Mouse (Mus musculus) stomach, postnatal 0 days (tissue): ENCODE results near the gene Btbd35f5.
"Not testable (repeated sequence)": the region's sequence is repeated elsewhere in the genome, so short reads cannot be mapped to it uniquely, and the experiment has no call there.

ENCODE experiments used
- CTCF ChIP-seq: IDR thresholded peaks from 2 replicates; pipeline ENCODE4 v1.5.1; 2016; ENCODE audit warnings: antibody characterized with exemption, low read depth, mild to moderate bottlenecking, moderate library complexity
- EP300 ChIP-seq: optimal IDR thresholded peaks from 2 replicates; pipeline ENCODE3; 2016; ENCODE audit warnings: antibody characterized with exemption

DNA sequence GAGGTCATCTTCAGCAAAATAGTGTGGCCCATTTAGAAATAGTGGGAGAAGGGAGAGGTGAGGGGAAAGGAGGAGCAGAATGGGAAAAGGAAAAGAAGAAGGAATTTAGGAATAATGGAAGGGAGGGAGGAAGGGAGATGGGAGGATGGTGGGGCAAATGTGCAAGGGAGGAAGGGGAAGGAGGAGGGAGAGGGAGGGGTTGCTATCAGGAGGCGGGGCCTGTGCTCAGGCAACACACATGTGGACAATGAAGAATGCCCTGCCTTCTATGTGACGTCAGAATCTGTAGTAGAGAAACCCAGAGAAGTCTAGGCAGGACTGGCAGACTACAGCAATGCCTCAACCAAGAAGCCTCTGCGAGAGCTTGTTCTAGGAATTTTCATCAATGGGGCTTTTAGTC lies at the start of gene Btbd35f5:
- TF ChIP-seq CTCF, EP300: not testable (repeated sequence)
